Mouse (Mus musculus) heart, embryonic 16.5 days (tissue): ENCODE measurements around the gene Scd1. TPM values are rescaled to one million over a fixed set of nuclear protein-coding genes. Genes with fewer than 3 reads are reported as not detected.

Source experiments
- ATAC-seq: fragments of 200-750 bp; cut with Nextera tagmentation; replicated peaks from 2 replicates; pipeline ENCODE4 v1.8.0; 2017; ENCODE audit warnings: moderate number of reproducible peaks; ENCODE audit not compliant: insufficient read depth, low FRiP score; ENCODE audit errors: extremely low read depth
- H3K27ac ChIP-seq: fragments of 300-500 bp; sonication (generic); 2 replicates; pipeline ENCODE4 v1.5.1; 2014; ENCODE audit warnings: mild to moderate bottlenecking, low read length, control low read depth, moderate library complexity
- H3K27me3 ChIP-seq: fragments of 300-500 bp; sonication (generic); 2 replicates; pipeline ENCODE4 v1.6.1; 2014; ENCODE audit warnings: low read length, mixed read lengths; ENCODE audit not compliant: control insufficient read depth, insufficient read depth
- H3K36me3 ChIP-seq: fragments of 300-500 bp; sonication (generic); 2 replicates; pipeline ENCODE4 v1.6.1; 2014; ENCODE audit not compliant: control insufficient read depth, insufficient read depth
- H3K4me1 ChIP-seq: fragments of 300-500 bp; sonication (generic); 2 replicates; pipeline ENCODE4 v1.6.1; 2014; ENCODE audit warnings: low read length, mixed read lengths; ENCODE audit not compliant: control insufficient read depth, insufficient read depth
- H3K4me2 ChIP-seq: fragments of 300-500 bp; sonication (generic); 2 replicates; pipeline ENCODE4 v1.6.1; 2014; ENCODE audit warnings: low read depth, mild to moderate bottlenecking, control low read depth, low read length
- H3K4me3 ChIP-seq: fragments of 300-500 bp; sonication (generic); 2 replicates; pipeline ENCODE4 v1.5.1; 2014; ENCODE audit warnings: mild to moderate bottlenecking, control low read depth, low read length
- H3K9ac ChIP-seq: fragments of 300-500 bp; sonication (generic); 2 replicates; pipeline ENCODE4 v1.6.1; 2014; ENCODE audit warnings: low read length, control low read depth
- H3K9me3 ChIP-seq: fragments of 300-500 bp; sonication (generic); replicated peaks from 2 replicates; pipeline ENCODE4 v1.6.1; 2016; ENCODE audit warnings: low read length; ENCODE audit not compliant: control insufficient read depth
- WGBS: fragments of 180-500 bp; shearing (Covaris S2); extraction: QIAGEN DNeasy Blood & Tissue Kit; methylation state at CpG from one replicate; pipeline ENCODE4 v1.1.7; 2014; 5-methylcytosine and 5-hydroxymethylcytosine counted together
- polyA plus RNA-seq: library from polyadenylated mRNA; unstranded; fragments of >200 nt; fragmentation: Nextera tagmentation; extraction: Ambion mirVana; gene quantifications from 2 replicates; pipeline ENCODE4 v1.2.1, GENCODE M21; 2015

The Scd1 gene
- polyA plus RNA-seq, 1 experiment from 2014 or later, result 1.2 TPM

DNA sequence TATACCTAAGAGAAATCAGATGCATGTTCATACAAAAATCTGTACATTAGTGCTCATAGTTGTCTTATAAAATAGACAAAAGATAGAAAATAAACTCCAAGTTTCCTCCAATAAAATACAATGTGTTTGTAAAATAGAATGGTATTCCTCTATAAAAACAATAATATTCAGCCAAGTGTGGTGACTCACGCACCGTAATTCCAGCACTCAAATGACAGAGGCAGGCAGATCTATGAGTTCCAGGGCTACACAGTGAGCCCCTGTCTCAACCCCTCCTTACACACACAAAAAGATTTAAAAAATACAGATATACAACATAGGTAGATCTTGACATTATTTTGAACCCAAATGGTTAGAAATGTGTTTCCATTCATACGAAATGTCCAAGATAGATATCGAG is 15.8 kb downstream of the Scd1 start:
- no peaks in the 10 kb centered on the region for H3K27me3 ChIP-seq
- ATAC-seq, result no peak
- 86% methylated on average over 4 of the region's 4 CpGs for WGBS

GRCm38 (mm10) chr19:44389507-44389906 is 18.2 kb downstream of the Scd1 start:
- no peak overlapping the region for H3K4me2 ChIP-seq
- H3K36me3 ChIP-seq, result no peaks in the 10 kb centered on the region
- H3K4me1 ChIP-seq, result peaks cover 15% of the 10 kb centered on the region
- H3K27ac ChIP-seq, result no peak overlapping the region
- H3K9me3 ChIP-seq, result no peaks in the 10 kb centered on the region
- no peaks in the 10 kb centered on the region for H3K27me3 ChIP-seq
- no peak overlapping the region for H3K4me3 ChIP-seq
- H3K9ac ChIP-seq, result no peak overlapping the region
- 58% methylated on average over 1 of the region's 1 CpGs for WGBS
- ATAC-seq, result no peak

More for the DNA sequence above, 15.8 kb downstream of the Scd1 start:
- Histone ChIP-seq H3K4me3 (no peak overlapping the region), H3K36me3 (no peaks in the 10 kb centered on the region), H3K4me2 (no peak overlapping the region), H3K9ac (no peak overlapping the region), H3K4me1 (peaks cover 15% of the 10 kb centered on the region), H3K9me3 (no peaks in the 10 kb centered on the region), H3K27ac (no peak overlapping the region)

DNA sequence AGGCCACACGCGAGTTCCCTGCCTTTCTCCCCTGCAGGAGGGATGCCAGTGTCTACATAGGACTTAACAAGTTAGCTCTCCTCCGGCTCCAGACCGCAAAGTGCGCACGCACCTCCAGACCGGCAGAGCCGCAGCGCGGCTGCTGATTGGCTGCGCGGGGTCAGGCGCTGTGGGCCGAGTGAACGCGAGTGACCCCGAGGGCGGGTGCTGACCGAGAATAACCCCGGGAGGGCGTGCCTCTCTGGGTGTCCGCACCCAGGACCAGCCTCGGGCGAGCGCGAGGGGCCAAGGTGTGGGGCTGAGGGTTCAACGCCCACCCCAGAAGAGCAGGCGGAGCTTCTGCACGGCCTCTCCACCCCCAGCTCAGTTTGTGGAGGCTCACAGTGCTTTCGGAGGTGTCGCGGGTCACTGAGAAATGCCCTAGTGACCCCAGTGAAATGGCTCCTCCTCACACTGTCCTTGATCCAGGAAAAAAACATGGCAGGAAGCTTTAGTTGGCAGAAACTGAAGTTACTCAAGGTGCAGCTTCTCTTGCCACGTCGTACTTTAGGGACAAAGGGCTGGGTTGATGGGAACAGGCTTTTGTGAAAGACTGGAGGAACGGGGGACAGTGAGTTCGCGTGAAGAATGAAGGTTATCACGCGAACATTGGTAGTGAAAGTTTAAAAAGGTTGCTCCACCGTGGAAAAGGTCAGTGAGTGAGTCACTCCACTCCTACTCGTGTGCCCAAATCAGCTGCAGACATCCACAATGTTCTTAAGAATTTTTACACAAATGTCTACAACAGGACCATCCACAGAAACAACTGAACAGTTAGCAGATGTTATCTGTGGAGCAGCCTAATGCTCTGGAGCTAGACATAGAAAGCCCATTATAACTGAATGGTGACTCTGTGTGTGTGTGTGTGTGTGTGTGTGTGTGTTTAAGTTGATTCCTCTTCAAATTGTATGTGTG is 18.9 kb downstream of the Scd1 start:
- H3K9ac ChIP-seq, result peak overlapping the region; percentile 77
- peak; percentile 96 for ATAC-seq
- WGBS, result 4% methylated on average over 41 of the region's 41 CpGs

DNA sequence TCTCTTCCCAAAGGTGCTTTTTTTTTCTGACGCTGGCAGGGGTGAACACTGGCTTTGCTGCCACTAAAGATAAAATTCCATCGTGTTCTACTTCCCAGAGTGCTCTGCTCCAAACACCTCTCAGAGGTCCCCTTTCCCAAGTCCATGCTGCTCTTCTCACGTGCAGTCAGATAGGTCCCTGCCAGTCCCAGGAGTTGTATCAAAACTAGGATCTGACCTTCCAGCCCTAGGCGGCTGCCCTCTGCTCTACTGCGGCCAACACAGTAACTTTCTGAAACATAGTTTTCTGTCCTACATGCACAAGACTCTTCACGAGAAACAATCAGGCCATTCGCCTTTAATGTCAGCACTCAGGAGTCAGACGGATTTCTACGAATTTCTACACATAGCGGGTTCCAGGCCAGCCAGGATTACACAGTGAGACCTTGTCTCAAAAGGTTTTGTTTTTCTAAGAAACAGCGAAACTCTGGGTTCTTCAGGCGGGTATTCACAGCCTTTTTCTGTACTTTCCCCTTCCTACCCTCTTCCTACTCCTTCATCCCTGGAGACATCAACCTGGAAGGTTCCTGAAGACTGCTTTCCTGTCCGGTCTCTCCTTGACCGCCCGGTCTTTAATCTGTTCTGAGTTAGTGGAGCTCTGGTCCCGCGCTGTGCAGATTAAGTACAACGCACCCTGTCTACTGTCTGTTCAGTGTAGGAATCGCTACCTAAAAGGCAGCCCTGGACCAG is 19.8 kb downstream of the Scd1 start:
- Histone ChIP-seq H3K4me2 (peak overlapping the region; percentile 81), H3K36me3 (no peaks in the 10 kb centered on the region), H3K27me3 (no peaks in the 10 kb centered on the region), H3K4me3 (peak overlapping the region; percentile 63), H3K4me1 (peaks cover 15% of the 10 kb centered on the region), H3K9me3 (no peaks in the 10 kb centered on the region), H3K27ac (peak overlapping the region; percentile 91), H3K9ac (peak overlapping the region; percentile 76)
- WGBS, result 13% methylated on average over 19 of the region's 19 CpGs
- no peak for ATAC-seq

More for the DNA sequence above, 18.9 kb downstream of the Scd1 start:
- Histone ChIP-seq H3K27me3 (no peaks in the 10 kb centered on the region), H3K4me1 (peaks cover 15% of the 10 kb centered on the region), H3K27ac (peak overlapping the region; percentile 91), H3K36me3 (no peaks in the 10 kb centered on the region), H3K9me3 (no peaks in the 10 kb centered on the region), H3K4me2 (peak overlapping the region; percentile 81), H3K4me3 (peak overlapping the region; percentile 63)

- Histone ChIP-seq H3K9ac (no peak overlapping the region), H3K4me3 (no peak overlapping the region), H3K36me3 (no peaks in the 10 kb centered on the region), H3K4me1 (peaks cover 15% of the 10 kb centered on the region), H3K4me2 (peak overlapping the region; percentile 81; the same call in 1 of the 2 replicates), H3K27me3 (no peaks in the 10 kb centered on the region), H3K27ac (peak overlapping the region; percentile 91), H3K9me3 (no peaks in the 10 kb centered on the region)
- 86% methylated on average over 4 of the region's 4 CpGs for WGBS
- ATAC-seq, result no peak
Observed at GRCm38 (mm10) chr19:44387089-44387671, 20.5 kb downstream of the Scd1 start.

GRCm38 (mm10) chr19:44385887-44386498 is 21.7 kb downstream of the Scd1 start:
- H3K4me1 ChIP-seq, result peaks cover 15% of the 10 kb centered on the region
- no peaks in the 10 kb centered on the region for H3K9me3 ChIP-seq
- no peak overlapping the region for H3K4me3 ChIP-seq
- H3K4me2 ChIP-seq, result no peak overlapping the region
- H3K36me3 ChIP-seq, result no peaks in the 10 kb centered on the region
- H3K27ac ChIP-seq, result no peak overlapping the region
- 70% methylated on average over 6 of the region's 6 CpGs for WGBS
- no peaks in the 10 kb centered on the region for H3K27me3 ChIP-seq
- H3K9ac ChIP-seq, result no peak overlapping the region
- ATAC-seq, result no peak

GRCm38 (mm10) chr19:44382682-44383321 is 24.9 kb downstream of the Scd1 start:
- Histone ChIP-seq H3K9ac (no peak overlapping the region), H3K9me3 (no peaks in the 10 kb centered on the region), H3K36me3 (no peaks in the 10 kb centered on the region), H3K27ac (no peak overlapping the region), H3K4me1 (peaks cover 6% of the 10 kb centered on the region), H3K27me3 (no peaks in the 10 kb centered on the region), H3K4me3 (no peak overlapping the region), H3K4me2 (no peak overlapping the region)
- ATAC-seq, result no peak
- 73% methylated on average over 12 of the region's 12 CpGs for WGBS

GRCm38 (mm10) chr19:44380065-44380464 is 27.6 kb downstream of the Scd1 start:
- Histone ChIP-seq H3K4me1 (no peaks in the 10 kb centered on the region), H3K9ac (no peak overlapping the region), H3K27me3 (no peaks in the 10 kb centered on the region), H3K4me2 (no peak overlapping the region), H3K9me3 (no peaks in the 10 kb centered on the region), H3K27ac (no peak overlapping the region), H3K36me3 (no peaks in the 10 kb centered on the region), H3K4me3 (no peak overlapping the region)
- 81% methylated on average over 4 of the region's 4 CpGs for WGBS
- ATAC-seq, result no peak
